7 mouse cellular contexts compared by ENCODE assay signal in the genomic region with DNA sequence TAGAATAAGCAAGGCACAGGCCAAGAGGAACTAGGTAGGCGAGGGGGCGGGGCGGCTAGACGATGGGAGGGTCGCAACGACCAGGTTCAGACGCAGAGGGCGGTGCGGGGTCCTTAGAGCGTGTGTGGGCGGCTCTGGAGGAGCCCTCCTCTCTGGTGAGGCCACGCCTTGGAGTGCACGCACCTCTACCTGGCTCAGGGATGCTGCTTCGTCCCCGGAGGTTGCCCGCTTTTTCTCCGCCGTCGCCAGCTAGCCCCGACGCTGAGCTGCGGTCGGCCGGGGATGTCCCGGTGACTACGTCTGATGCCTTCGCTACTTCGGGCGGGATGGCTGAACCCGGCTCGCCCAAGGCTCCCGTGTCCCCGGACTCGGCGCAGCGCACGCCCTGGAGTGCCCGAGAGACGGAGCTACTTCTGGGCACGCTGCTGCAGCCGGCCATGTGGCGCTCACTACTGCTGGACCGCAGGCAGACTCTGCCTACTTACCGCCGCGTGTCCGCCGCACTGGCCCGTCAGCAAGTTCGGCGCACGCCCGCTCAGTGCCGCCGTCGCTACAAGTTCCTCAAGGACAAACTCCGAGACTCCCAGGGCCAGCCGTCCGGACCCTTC. TPM values are rescaled to one million over a fixed set of nuclear protein-coding genes. Genes with fewer than 3 reads are reported as not detected.
A peak's percentile ranks its signal among the peaks of the same experiment; 100 is the strongest.
DNase-seq lines count a peak whose midpoint lies in the region; ATAC-seq and TF ChIP-seq lines count a peak whose summit lies in the region.

A gene (plus strand): TSS at position 116 of the 608 bp plus-strand sequence.

- H3K9ac ChIP-seq in limb, embryonic 14.5 days (ENCODE audit: low read depth, low read length, severe bottlenecking): 0 out of 2 replicates have a peak within 1 kb of the TSS, but pooled peaks have one; percentile 14
- H3K9ac ChIP-seq in midbrain, embryonic 16.5 days (ENCODE audit: low read depth, low read length): peak within 1 kb of the TSS; percentile 32; the same call in 1 of the 2 replicates

- H3K27ac ChIP-seq in hindbrain, embryonic 10.5 days: no peak within 1 kb of the TSS
- no peak within 1 kb of the TSS for H3K27ac ChIP-seq in limb, embryonic 14.5 days (replicated peaks; ENCODE audit: low read depth, low read length)
- no peak within 1 kb of the TSS for H3K27ac ChIP-seq in midbrain, embryonic 16.5 days (ENCODE audit: low read length)

- H3K4me1 ChIP-seq in hindbrain, embryonic 10.5 days (replicated peaks): peaks cover 14% of the 10 kb centered on the region
- no peaks in the 10 kb centered on the region for H3K4me1 ChIP-seq in limb, embryonic 14.5 days (ENCODE audit: control insufficient read depth, insufficient read depth, low read length)
- H3K4me1 ChIP-seq in midbrain, embryonic 16.5 days (ENCODE audit: control insufficient read depth, insufficient read depth, low read length): peaks cover 9% of the 10 kb centered on the region

- 1% methylated on average over 59 of the region's 59 CpGs for WGBS in hindbrain, embryonic 10.5 days
- under 1% methylated on average over 51 of the region's 59 CpGs for WGBS in limb, embryonic 14.5 days
- under 1% methylated on average over 59 of the region's 59 CpGs for WGBS in midbrain, embryonic 16.5 days

- no peaks in the 10 kb centered on the region for H3K9me3 ChIP-seq in hindbrain, embryonic 10.5 days
- H3K9me3 ChIP-seq in limb, embryonic 14.5 days (ENCODE audit: control insufficient read depth, low read length): no peaks in the 10 kb centered on the region
- H3K9me3 ChIP-seq in midbrain, embryonic 16.5 days (replicated peaks; ENCODE audit: control insufficient read depth, low read length, poor library complexity, severe bottlenecking): no peaks in the 10 kb centered on the region

- peak; percentile 28 for DNase-seq in urinary bladder, adult 2 months (ENCODE audit: low spot score)
- no peak for DNase-seq in urinary bladder, postnatal 4 days (ENCODE audit: low spot score in 2 of 2)
- peak; percentile 55 for DNase-seq in embryo, embryonic 9.5 days (ENCODE audit: extremely low spot score)
- peak; percentile 61 for DNase-seq in hindbrain, embryonic 10.5 days (ENCODE audit: low spot score)
- no peak for DNase-seq in limb, embryonic 14.5 days (ENCODE audit: low spot score)
- no peak for DNase-seq in right cerebral cortex, postnatal 25 days

- H3K36me3 ChIP-seq in hindbrain, embryonic 10.5 days: no peaks in the 10 kb centered on the region
- no peaks in the 10 kb centered on the region for H3K36me3 ChIP-seq in limb, embryonic 14.5 days (ENCODE audit: control insufficient read depth, insufficient read depth, low read length)
- no peaks in the 10 kb centered on the region for H3K36me3 ChIP-seq in midbrain, embryonic 16.5 days (ENCODE audit: control insufficient read depth, insufficient read depth, low read length)

- H3K4me3 ChIP-seq in hindbrain, embryonic 10.5 days: peak within 1 kb of the TSS; percentile 45
- H3K4me3 ChIP-seq in limb, embryonic 14.5 days (replicated peaks; ENCODE audit: low read length): peak within 1 kb of the TSS; percentile 39
- peak within 1 kb of the TSS; percentile 30 for H3K4me3 ChIP-seq in midbrain, embryonic 16.5 days (ENCODE audit: low read depth, low read length)

- no peak for ATAC-seq in limb, embryonic 14.5 days (ENCODE audit: low FRiP score, low read depth)
- peak; percentile 68 for ATAC-seq in midbrain, embryonic 16.5 days

- peaks cover 94% of the 10 kb centered on the region for H3K27me3 ChIP-seq in hindbrain, embryonic 10.5 days (ENCODE audit: insufficient read depth, poor library complexity, severe bottlenecking)
- peaks cover 62% of the 10 kb centered on the region for H3K27me3 ChIP-seq in limb, embryonic 14.5 days (ENCODE audit: control insufficient read depth, insufficient read depth, low read length)
- H3K27me3 ChIP-seq in midbrain, embryonic 16.5 days (ENCODE audit: control insufficient read depth, insufficient read depth, low read depth, low read length): peaks cover 67% of the 10 kb centered on the region

- no peak for TF ChIP-seq POLR2A in limb, embryonic 14.5 days (IDR thresholded peaks at IDR 0.05; ENCODE audit: borderline replicate concordance, extremely low read depth, insufficient read depth, insufficient read length)

- H3K4me2 ChIP-seq in limb, embryonic 14.5 days (replicated peaks; ENCODE audit: low read depth, low read length, severe bottlenecking): peak within 1 kb of the TSS; percentile 62
- H3K4me2 ChIP-seq in midbrain, embryonic 16.5 days (ENCODE audit: low read length): peak within 1 kb of the TSS; percentile 51

RNA-seq across cellular contexts. Expression of the gene that starts here (rescaled TPM):
- not detected in 2 replicates for polyA plus RNA-seq in urinary bladder, adult 2 months (2012; rRNA removed)
- not detected in 2 replicates for polyA plus RNA-seq in hindbrain, embryonic 10.5 days (2016; fragmentation: Nextera tagmentation; extraction: Ambion mirVana)
- 0.10 and 0.11 TPM in 2 replicates for polyA plus RNA-seq in limb, embryonic 14.5 days (2012; rRNA removed)
- 0.15 TPM in 1 of 2 replicates, not detected in the other for polyA plus RNA-seq in limb, embryonic 14.5 days (2014; fragmentation: Nextera tagmentation; extraction: Ambion mirVana)
- not detected in 2 replicates for polyA plus RNA-seq in midbrain, embryonic 16.5 days (2015; fragmentation: Nextera tagmentation; extraction: Ambion mirVana)

Comparison
In these comparisons a context has a peak if more than half of its experiments do, and no peak if none do; other contexts are left out.
1. Peak in DNase-seq in urinary bladder, adult 2 months; RNA of the gene not detected or under 1 TPM.
2. Peak in DNase-seq and H3K4me3 ChIP-seq in hindbrain, embryonic 10.5 days; RNA of the gene not detected or under 1 TPM.
3. Peak in ATAC-seq, H3K4me3 ChIP-seq, H3K9ac ChIP-seq and H3K4me2 ChIP-seq in midbrain, embryonic 16.5 days; RNA of the gene not detected or under 1 TPM.